Mouse (Mus musculus) liver, adult (tissue): ENCODE data around the gene Mthfsd.

Source experiments
- GATA4 ChIP-seq: IDR thresholded peaks from 2 replicates; pipeline ENCODE4 v1.6.1; 2014; ENCODE audit warnings: mild to moderate bottlenecking, low read length; ENCODE audit not compliant: insufficient replicate concordance

Mthfsd gene

GRCm38 (mm10) chr8:121126191-121126590 is 18.0 kb upstream of the Mthfsd start:
- TF ChIP-seq GATA4 = no peak

GRCm38 (mm10) chr8:121125311-121125876 is 17.2 kb upstream of the Mthfsd start:
- TF ChIP-seq GATA4 = no peak

- no peak for TF ChIP-seq GATA4
These were observed 16.5 kb upstream of the Mthfsd start for GRCm38 (mm10) chr8:121124547-121125239.

DNA sequence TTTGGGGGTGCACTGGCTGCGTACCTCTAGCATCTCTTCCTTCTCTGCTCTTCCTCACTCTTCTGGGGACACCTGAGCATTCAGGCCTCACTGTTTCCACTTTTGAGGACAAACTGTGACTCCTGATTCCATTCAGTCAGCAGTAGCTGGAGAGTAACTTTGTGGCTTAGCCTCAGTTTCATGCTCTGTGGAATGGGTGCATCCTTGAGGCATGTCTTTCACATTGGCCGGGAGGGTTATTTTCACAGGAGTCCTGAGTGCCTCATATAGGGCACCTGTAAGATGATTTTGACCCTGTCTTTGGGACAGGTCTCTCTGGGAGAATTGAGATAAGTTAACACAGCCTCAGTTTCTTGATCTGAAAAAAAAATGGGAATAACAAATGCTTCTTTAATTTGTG is 14.9 kb upstream of the Mthfsd start:
- no peak for TF ChIP-seq GATA4

DNA sequence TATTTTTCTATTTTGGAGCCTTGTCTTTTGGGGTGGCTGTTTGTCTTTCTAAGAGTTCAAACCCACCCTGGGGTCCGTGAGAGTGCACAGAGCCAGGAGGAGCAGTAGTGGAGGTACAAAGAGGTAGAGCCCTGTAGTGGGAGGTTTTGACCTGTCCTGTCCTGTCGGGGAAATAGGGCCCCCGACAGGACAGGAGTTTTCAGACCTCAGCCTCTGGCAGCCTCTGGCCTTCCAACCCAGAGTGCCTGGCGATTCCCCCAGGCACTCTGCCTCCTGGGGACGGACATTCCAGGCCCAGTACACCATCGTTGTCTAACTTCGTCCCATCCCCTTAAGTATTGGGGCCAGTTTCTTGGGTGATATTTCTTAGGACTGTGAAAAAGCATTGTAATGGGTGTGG is 14.2 kb upstream of the Mthfsd start:
- no peak for TF ChIP-seq GATA4

- TF ChIP-seq GATA4 = no peak
These were observed 13.5 kb upstream of the Mthfsd start for GRCm38 (mm10) chr8:121121704-121122103.

GRCm38 (mm10) chr8:121120456-121121419 is 12.5 kb upstream of the Mthfsd start:
- TF ChIP-seq GATA4 = no peak

DNA sequence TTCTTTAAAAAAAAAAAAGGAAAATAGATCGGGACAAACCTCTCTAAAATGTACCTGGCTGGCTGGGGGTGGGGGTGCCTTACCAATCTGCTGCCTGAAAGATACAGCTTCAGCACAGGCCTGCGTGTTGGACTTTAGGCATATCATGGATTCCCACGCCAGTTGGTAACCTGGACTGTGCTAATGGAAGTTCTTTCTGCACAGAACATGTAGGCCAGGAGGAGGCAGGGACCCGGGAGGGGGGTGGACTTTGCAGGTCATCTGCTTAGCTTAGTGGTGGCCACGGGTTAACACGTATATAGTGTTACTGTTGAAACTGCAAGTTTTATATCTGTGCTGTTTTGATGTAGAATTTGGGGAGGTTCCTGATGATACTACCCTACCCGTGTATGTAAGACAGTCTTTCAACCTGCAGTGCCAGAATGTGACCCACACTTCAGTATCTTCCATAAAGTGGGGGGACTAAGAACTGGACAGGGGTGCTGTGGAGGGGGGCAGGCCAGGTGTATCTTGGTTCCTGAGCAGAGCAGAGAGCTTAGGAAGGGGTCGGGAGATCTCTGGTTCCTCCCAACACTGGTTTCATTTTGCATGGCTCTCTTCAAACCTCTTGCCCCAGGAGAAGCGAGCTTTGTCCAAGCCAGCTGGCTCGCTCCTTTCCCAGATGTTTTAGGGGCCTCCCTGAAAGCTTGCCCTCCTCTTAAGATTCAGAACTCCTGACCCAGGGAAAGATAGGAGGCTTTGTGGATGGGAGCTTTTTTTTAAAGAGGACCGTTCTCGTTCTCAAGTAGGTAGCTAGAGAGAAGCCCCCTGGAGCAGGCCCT is 11.7 kb upstream of the Mthfsd start:
- TF ChIP-seq GATA4 = no peak

GRCm38 (mm10) chr8:121118634-121119420 is 10.6 kb upstream of the Mthfsd start:
- no peak for TF ChIP-seq GATA4

GRCm38 (mm10) chr8:121117906-121118305 is 9.7 kb upstream of the Mthfsd start:
- no peak for TF ChIP-seq GATA4

DNA sequence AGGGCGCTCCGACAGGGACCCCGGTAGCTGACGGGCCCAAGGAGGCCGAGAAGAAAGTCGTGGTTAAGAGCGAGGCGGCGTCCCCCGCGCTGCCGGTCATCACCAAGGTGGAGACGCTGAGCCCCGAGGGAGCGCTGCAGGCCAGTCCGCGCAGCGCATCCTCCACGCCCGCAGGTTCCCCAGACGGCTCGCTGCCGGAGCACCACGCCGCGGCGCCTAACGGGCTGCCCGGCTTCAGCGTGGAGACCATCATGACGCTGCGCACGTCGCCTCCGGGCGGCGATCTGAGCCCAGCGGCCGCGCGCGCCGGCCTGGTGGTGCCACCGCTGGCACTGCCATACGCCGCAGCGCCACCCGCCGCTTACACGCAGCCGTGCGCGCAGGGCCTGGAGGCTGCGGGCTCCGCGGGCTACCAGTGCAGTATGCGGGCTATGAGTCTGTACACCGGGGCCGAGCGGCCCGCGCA is 9.0 kb upstream of the Mthfsd start:
- TF ChIP-seq GATA4 = no peak

- no peak for TF ChIP-seq GATA4
These were observed 8.5 kb upstream of the Mthfsd start for GRCm38 (mm10) chr8:121116591-121117185.

GRCm38 (mm10) chr8:121115948-121116347 is 7.8 kb upstream of the Mthfsd start, which contains the start of gene Foxc2:
Gene Foxc2, plus strand, starts transcription at chr8:121116171.
- TF ChIP-seq GATA4 = no peak

- no peak for TF ChIP-seq GATA4
These were observed 6.9 kb upstream of the Mthfsd start for GRCm38 (mm10) chr8:121115136-121115535.
